Comparison of ENCODE assay signal across 8 mouse cellular contexts in the genomic region with DNA sequence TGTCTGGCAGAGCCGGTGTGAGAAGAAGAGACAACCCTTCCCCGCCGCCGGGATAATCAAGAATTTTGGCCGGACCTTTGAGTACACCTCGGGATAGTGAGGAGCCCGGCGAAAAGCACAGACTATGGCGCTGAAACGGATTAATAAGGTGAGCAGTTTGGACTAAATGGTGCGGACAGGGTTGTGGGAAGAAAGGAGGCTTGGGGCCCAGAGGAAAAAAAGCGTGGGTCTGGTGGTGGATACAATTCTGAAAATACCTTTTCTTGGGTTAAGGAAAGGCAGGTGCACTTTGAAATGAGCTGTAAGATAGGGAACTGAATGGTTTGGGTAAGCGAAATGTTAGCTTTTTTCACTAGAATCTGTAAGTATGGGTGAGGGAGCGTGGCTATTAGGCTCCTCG. TPM values are rescaled to one million over a fixed set of nuclear protein-coding genes. Genes with fewer than 3 reads are reported as not detected.
DNase-seq lines count a peak whose midpoint lies in the region; ATAC-seq and TF ChIP-seq lines count a peak whose summit lies in the region.

No protein-coding gene starts in this region.

- no peaks in the 10 kb centered on the region for H3K9me3 ChIP-seq in kidney, embryonic 14.5 days (ENCODE audit: control insufficient read depth, low read length)
- no peaks in the 10 kb centered on the region for H3K9me3 ChIP-seq in hindbrain, embryonic 12.5 days (replicated peaks)
- H3K9me3 ChIP-seq in midbrain, embryonic 13.5 days, result no peaks in the 10 kb centered on the region

- no peak for ATAC-seq in kidney, embryonic 14.5 days (ENCODE audit: low FRiP score, low TSS enrichment)
- ATAC-seq in hindbrain, embryonic 12.5 days (ENCODE audit: low FRiP score), result no peak
- ATAC-seq in midbrain, embryonic 13.5 days, result no peak

- 0 out of 2 replicates have a peak, but pooled peaks have one; percentile 15 for TF ChIP-seq CTCF in bone marrow macrophage, adult 2 months (IDR thresholded peaks at IDR 0.05; ENCODE audit: low read depth, low read length)

- DNase-seq in kidney, postnatal 25 days, result no peak
- no peak for DNase-seq in right cerebral cortex, adult 18-20 months
- no peak for DNase-seq in left cerebral cortex, adult 9 months (ENCODE audit: low spot score in 2 of 2)
- no peak for DNase-seq in thymus, postnatal 25 days

- 3% methylated on average over 15 of the region's 15 CpGs for WGBS in kidney, embryonic 14.5 days
- 4% methylated on average over 15 of the region's 15 CpGs for WGBS in hindbrain, embryonic 12.5 days
- WGBS in midbrain, embryonic 13.5 days, result 2% methylated on average over 15 of the region's 15 CpGs

- peak overlapping the region; percentile 99 for H3K9ac ChIP-seq in kidney, embryonic 14.5 days (ENCODE audit: low read depth, low read length)
- peak overlapping the region; percentile 99 for H3K9ac ChIP-seq in hindbrain, embryonic 12.5 days
- peak overlapping the region; percentile 88 for H3K9ac ChIP-seq in midbrain, embryonic 13.5 days (replicated peaks)

- peak overlapping the region; percentile 100 for H3K27ac ChIP-seq in kidney, embryonic 14.5 days (ENCODE audit: low read depth, low read length)
- H3K27ac ChIP-seq in bone marrow macrophage, adult 2 months (ENCODE audit: insufficient read depth, low read depth, low read length), result peak overlapping the region; percentile 100
- peak overlapping the region; percentile 99 for H3K27ac ChIP-seq in hindbrain, embryonic 12.5 days
- H3K27ac ChIP-seq in midbrain, embryonic 13.5 days, result peak overlapping the region; percentile 100

- H3K27me3 ChIP-seq in kidney, embryonic 14.5 days (ENCODE audit: control insufficient read depth, insufficient read depth, low read length), result no peaks in the 10 kb centered on the region
- no peaks in the 10 kb centered on the region for H3K27me3 ChIP-seq in hindbrain, embryonic 12.5 days
- no peaks in the 10 kb centered on the region for H3K27me3 ChIP-seq in midbrain, embryonic 13.5 days

- TF ChIP-seq POLR2A in bone marrow macrophage, adult 2 months (IDR thresholded peaks at IDR 0.05; ENCODE audit: borderline replicate concordance, low read depth, low read length), result no peak

- peaks cover 24% of the 10 kb centered on the region for H3K36me3 ChIP-seq in kidney, embryonic 14.5 days (ENCODE audit: control insufficient read depth, insufficient read depth, low read length)
- no peaks in the 10 kb centered on the region for H3K36me3 ChIP-seq in hindbrain, embryonic 12.5 days
- H3K36me3 ChIP-seq in midbrain, embryonic 13.5 days, result 0 out of 2 replicates have a peak, but pooled peaks cover 5% of the 10 kb centered on the region

- H3K4me1 ChIP-seq in kidney, embryonic 14.5 days (ENCODE audit: control insufficient read depth, insufficient read depth, low read length), result peaks cover 6% of the 10 kb centered on the region
- H3K4me1 ChIP-seq in bone marrow macrophage, adult 2 months (ENCODE audit: control insufficient read depth, insufficient read depth, low read length), result peaks cover 12% of the 10 kb centered on the region
- H3K4me1 ChIP-seq in hindbrain, embryonic 12.5 days, result peaks cover 32% of the 10 kb centered on the region
- peaks cover 40% of the 10 kb centered on the region for H3K4me1 ChIP-seq in midbrain, embryonic 13.5 days (replicated peaks)

- peak overlapping the region; percentile 94 for H3K4me2 ChIP-seq in kidney, embryonic 14.5 days (replicated peaks; ENCODE audit: low read depth, low read length)
- H3K4me2 ChIP-seq in hindbrain, embryonic 12.5 days (replicated peaks), result peak overlapping the region; percentile 97
- H3K4me2 ChIP-seq in midbrain, embryonic 13.5 days (replicated peaks), result peak overlapping the region; percentile 92

- peak overlapping the region; percentile 77 for H3K4me3 ChIP-seq in kidney, embryonic 14.5 days (ENCODE audit: low read length)
- H3K4me3 ChIP-seq in bone marrow macrophage, adult 2 months (ENCODE audit: insufficient read depth, low read length), result peak overlapping the region; percentile 99
- H3K4me3 ChIP-seq in hindbrain, embryonic 12.5 days, result peak overlapping the region; percentile 97
- H3K4me3 ChIP-seq in midbrain, embryonic 13.5 days (replicated peaks), result peak overlapping the region; percentile 77

RNA-seq across cellular contexts. Expression of gene Ube2d3, which starts 1.7 kb away (rescaled TPM):
- polyA plus RNA-seq in kidney, embryonic 14.5 days (2014; fragmentation: Nextera tagmentation; extraction: Ambion mirVana), result 509 and 612 TPM in 2 replicates
- 389 and 407 TPM in 2 replicates for polyA plus RNA-seq in bone marrow macrophage, adult 2 months (2012; ENCODE audit: insufficient read depth, insufficient read length, missing spikeins)
- polyA plus RNA-seq in hindbrain, embryonic 12.5 days (2016; fragmentation: Nextera tagmentation; extraction: Ambion mirVana), result 469 and 495 TPM in 2 replicates
- polyA plus RNA-seq in midbrain, embryonic 13.5 days (2015; fragmentation: Nextera tagmentation; extraction: Ambion mirVana), result 433 and 444 TPM in 2 replicates

RNA-seq across cellular contexts. Expression of gene Cisd2, which starts 15.9 kb away (rescaled TPM):
- polyA plus RNA-seq in kidney, embryonic 14.5 days (2014; fragmentation: Nextera tagmentation; extraction: Ambion mirVana), result 58.3 and 73.2 TPM in 2 replicates
- polyA plus RNA-seq in bone marrow macrophage, adult 2 months (2012; ENCODE audit: insufficient read depth, insufficient read length, missing spikeins), result 34.2 and 36.9 TPM in 2 replicates
- polyA plus RNA-seq in hindbrain, embryonic 12.5 days (2016; fragmentation: Nextera tagmentation; extraction: Ambion mirVana), result 77.1 and 82.5 TPM in 2 replicates
- polyA plus RNA-seq in midbrain, embryonic 13.5 days (2015; fragmentation: Nextera tagmentation; extraction: Ambion mirVana), result 78.8 and 80.7 TPM in 2 replicates

RNA-seq across cellular contexts. Expression of gene Manba, which starts 45.8 kb away (rescaled TPM):
- 8.2 and 23.2 TPM in 2 replicates for polyA plus RNA-seq in kidney, embryonic 14.5 days (2014; fragmentation: Nextera tagmentation; extraction: Ambion mirVana)
- polyA plus RNA-seq in bone marrow macrophage, adult 2 months (2012; ENCODE audit: insufficient read depth, insufficient read length, missing spikeins), result 37.4 and 38.8 TPM in 2 replicates
- polyA plus RNA-seq in hindbrain, embryonic 12.5 days (2016; fragmentation: Nextera tagmentation; extraction: Ambion mirVana), result 5.7 and 6.1 TPM in 2 replicates
- polyA plus RNA-seq in midbrain, embryonic 13.5 days (2015; fragmentation: Nextera tagmentation; extraction: Ambion mirVana), result 4.6 and 5.0 TPM in 2 replicates
